Mouse (Mus musculus) intestine, postnatal 0 days (tissue): ENCODE measurements around the gene Zfp276. TPM values are rescaled to one million over a fixed set of nuclear protein-coding genes. Genes with fewer than 3 reads are reported as not detected.

Experiments used
- ATAC-seq: fragments of 200-750 bp; cut with Nextera tagmentation; 2 replicates; pipeline ENCODE4 v1.8.0; 2017; ENCODE audit warnings: mild to moderate bottlenecking, moderate TSS enrichment, moderate library complexity
- H3K27ac ChIP-seq: fragments of 300-500 bp; sonication (generic); 2 replicates; pipeline ENCODE4 v1.5.1; 2014; ENCODE audit warnings: mild to moderate bottlenecking, low read depth, low read length, moderate library complexity
- H3K27me3 ChIP-seq: fragments of 300-500 bp; sonication (generic); replicated peaks from 2 replicates; pipeline ENCODE4 v1.6.1; 2014; ENCODE audit warnings: low read length, mixed read lengths; ENCODE audit not compliant: control insufficient read depth, insufficient read depth
- H3K36me3 ChIP-seq: fragments of 300-500 bp; sonication (generic); 2 replicates; pipeline ENCODE4 v1.6.1; 2014; ENCODE audit warnings: mild to moderate bottlenecking, moderate library complexity; ENCODE audit not compliant: control insufficient read depth, insufficient read depth
- H3K4me1 ChIP-seq: fragments of 300-500 bp; sonication (generic); replicated peaks from 2 replicates; pipeline ENCODE4 v1.6.1; 2014; ENCODE audit warnings: antibody characterized with exemption, low read length, mixed read lengths; ENCODE audit not compliant: control insufficient read depth, insufficient read depth
- H3K4me2 ChIP-seq: fragments of 300-500 bp; sonication (generic); replicated peaks from 2 replicates; pipeline ENCODE4 v1.6.1; 2014; ENCODE audit warnings: low read depth, mild to moderate bottlenecking, moderate library complexity
- H3K4me3 ChIP-seq: fragments of 300-500 bp; sonication (generic); 2 replicates; pipeline ENCODE4 v1.5.1; 2014; ENCODE audit warnings: low read depth, low read length
- H3K9ac ChIP-seq: fragments of 300-500 bp; sonication (generic); 2 replicates; pipeline ENCODE4 v1.6.1; 2014; ENCODE audit warnings: mild to moderate bottlenecking, low read depth, low read length
- H3K9me3 ChIP-seq: fragments of 300-500 bp; sonication (generic); 2 replicates; pipeline ENCODE4 v1.6.1; 2016; ENCODE audit warnings: mixed run types; ENCODE audit not compliant: control insufficient read depth
- CTCF ChIP-seq: sonication (generic); IDR thresholded peaks from 2 replicates; pipeline ENCODE4 v1.5.1; 2016; ENCODE audit warnings: low read depth, mild to moderate bottlenecking, control low read depth, antibody characterized with exemption, moderate library complexity
- WGBS: fragments of 180-500 bp; shearing (Covaris S2); extraction: QIAGEN DNeasy Blood & Tissue Kit; methylation state at CpG from one replicate; pipeline ENCODE4 v1.1.7; 2014; 5-methylcytosine and 5-hydroxymethylcytosine counted together
- polyA plus RNA-seq: library from polyadenylated mRNA; unstranded; fragments of >200 nt; fragmentation: Nextera tagmentation; extraction: Ambion mirVana; gene quantifications from 2 replicates; pipeline ENCODE4 v1.2.1, GENCODE M21; 2015

Gene Zfp276
- polyA plus RNA-seq, 1 experiment from 2014 or later, result 7.2 TPM

DNA sequence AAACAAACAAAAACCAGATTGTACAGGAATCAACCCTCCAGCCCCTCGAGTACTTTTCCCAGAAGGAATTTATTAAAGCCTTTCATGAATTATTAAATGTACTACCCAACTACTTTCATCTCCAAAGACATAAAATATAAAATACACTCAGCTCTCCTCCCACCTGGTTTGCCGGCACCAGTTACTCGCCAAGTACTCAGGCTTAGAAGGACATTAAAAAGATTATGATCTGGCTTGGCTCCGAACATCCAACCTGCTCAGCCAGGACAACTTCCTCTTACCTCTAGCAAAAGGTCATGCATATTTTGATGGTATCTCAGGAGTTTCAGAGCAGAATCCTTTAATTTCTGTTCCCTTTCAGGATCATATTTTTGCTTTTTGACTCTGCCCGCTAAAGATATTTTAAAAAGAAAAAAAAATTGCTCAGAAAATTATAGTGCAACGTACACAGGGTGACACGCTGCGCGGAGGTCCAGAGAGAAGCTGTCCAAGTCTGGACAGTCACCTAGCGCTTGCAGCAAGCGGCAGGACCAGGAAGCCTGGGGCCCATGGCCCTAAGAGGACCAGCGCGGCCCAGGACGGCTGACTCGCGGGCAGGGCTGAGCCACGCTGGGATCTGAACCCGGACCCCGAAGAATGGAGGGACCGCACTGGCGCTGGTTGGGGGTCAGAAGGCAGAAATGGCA, 63.9 kb downstream of the Zfp276 start:
- no peaks in the 10 kb centered on the region for H3K9me3 ChIP-seq
- H3K4me2 ChIP-seq, result peak overlapping the region; percentile 90
- peak overlapping the region; percentile 53 for H3K9ac ChIP-seq
- no peaks in the 10 kb centered on the region for H3K4me1 ChIP-seq
- H3K4me3 ChIP-seq, result peak overlapping the region; percentile 64
- no peaks in the 10 kb centered on the region for H3K27me3 ChIP-seq
- ATAC-seq, result peak; percentile 69
- no peak for TF ChIP-seq CTCF
- no peak overlapping the region for H3K27ac ChIP-seq
- 4% methylated on average over 21 of the region's 21 CpGs for WGBS
- H3K36me3 ChIP-seq, result no peaks in the 10 kb centered on the region

DNA sequence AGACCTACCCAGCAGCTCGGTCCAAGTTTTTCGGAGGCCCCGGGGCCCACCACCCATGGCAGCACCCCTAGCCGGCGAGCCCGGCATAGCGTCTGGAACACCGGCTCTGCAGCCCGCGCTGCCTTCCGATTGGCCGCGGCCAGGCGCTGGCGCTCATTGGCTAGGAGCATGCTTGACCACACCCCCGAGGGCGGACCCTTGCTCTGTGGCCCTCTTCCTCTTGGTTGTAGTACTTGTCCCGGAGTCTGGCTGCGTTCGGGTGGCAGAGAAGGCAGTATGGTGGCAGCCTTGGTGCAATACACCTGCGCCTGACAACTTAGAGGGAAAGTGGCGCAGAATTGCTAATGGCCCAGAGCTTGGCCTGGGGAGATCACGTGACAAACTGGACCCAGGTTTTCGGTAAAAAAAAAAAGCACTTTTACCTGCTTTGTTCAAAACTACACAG, 64.5 kb downstream of the Zfp276 start, which contains the start of gene Fanca:
Fanca (minus strand) TSS at position 110 of the 445 bp plus-strand sequence.
- peak within 1 kb of the TSS; percentile 64 for H3K4me3 ChIP-seq
- no peaks in the 10 kb centered on the region for H3K9me3 ChIP-seq
- no peaks in the 10 kb centered on the region for H3K27me3 ChIP-seq
- no peaks in the 10 kb centered on the region for H3K36me3 ChIP-seq
- H3K27ac ChIP-seq, result peak within 1 kb of the TSS; percentile 46; the same call in 1 of the 2 replicates
- under 1% methylated on average over 24 of the region's 24 CpGs for WGBS
- H3K4me1 ChIP-seq, result no peaks in the 10 kb centered on the region
- H3K4me2 ChIP-seq, result peak within 1 kb of the TSS; percentile 90
- ATAC-seq, result peak; percentile 97
- TF ChIP-seq CTCF, result peak; percentile 57
- H3K9ac ChIP-seq, result peak within 1 kb of the TSS; percentile 53

Other genes with a start within 250 kb of the Zfp276 start
- gene Ankrd11, start 211.9 kb upstream of the Zfp276 start, polyA plus RNA-seq, result 41.2 and 47.9 TPM in 2 replicates
- 44.7 and 46.1 TPM in 2 replicates for gene Spg7, start 191.3 kb upstream of the Zfp276 start, polyA plus RNA-seq
- 948 and 1,014 TPM in 2 replicates for gene Rpl13, start 151.8 kb upstream of the Zfp276 start, polyA plus RNA-seq
- 0.46 and 0.67 TPM in 2 replicates for gene Cpne7, start 136.8 kb upstream of the Zfp276 start, polyA plus RNA-seq
- 3.4 and 3.5 TPM in 2 replicates for gene Sult5a1, start 95.9 kb upstream of the Zfp276 start, polyA plus RNA-seq
- 30.8 and 32.7 TPM in 2 replicates for gene Dpep1, start 68.0 kb upstream of the Zfp276 start, polyA plus RNA-seq
- 203 TPM in 2 replicates for gene Chmp1a, start 41.4 kb upstream of the Zfp276 start, polyA plus RNA-seq
- 0.55 and 1.2 TPM in 2 replicates for gene Spata33, start 41.4 kb upstream of the Zfp276 start, polyA plus RNA-seq
- gene Cdk10, start 29.4 kb upstream of the Zfp276 start, polyA plus RNA-seq, result 11.8 and 14.0 TPM in 2 replicates
- 5.0 TPM in 2 replicates for gene Spata2l, start 18.0 kb upstream of the Zfp276 start, polyA plus RNA-seq
- 7.1 and 8.3 TPM in 2 replicates for gene Vps9d1, start 153 bp downstream of the Zfp276 start, polyA plus RNA-seq
- 5.3 and 7.8 TPM in 2 replicates for gene Fanca, start 64.4 kb downstream of the Zfp276 start, polyA plus RNA-seq
- gene Spire2, start 78.5 kb downstream of the Zfp276 start, polyA plus RNA-seq, result 1.8 and 2.5 TPM in 2 replicates
- 147 and 178 TPM in 2 replicates for gene Tcf25, start 119.6 kb downstream of the Zfp276 start, polyA plus RNA-seq
- not detected in 2 replicates for gene Mc1r, start 152.9 kb downstream of the Zfp276 start, polyA plus RNA-seq
- 22.5 and 23.9 TPM in 2 replicates for gene Tubb3, start 157.2 kb downstream of the Zfp276 start, polyA plus RNA-seq
- gene Def8, start 169.3 kb downstream of the Zfp276 start, polyA plus RNA-seq, result 16.6 and 18.4 TPM in 2 replicates
- gene Afg3l1, start 223.7 kb downstream of the Zfp276 start, polyA plus RNA-seq, result 30.8 and 34.7 TPM in 2 replicates